Mouse (Mus musculus) lung, postnatal 0 days (tissue): ENCODE results near the gene Ddr1. TPM values are rescaled to one million over a fixed set of nuclear protein-coding genes. Genes with fewer than 3 reads are reported as not detected.
A peak's percentile ranks its signal among the peaks of the same experiment; 100 is the strongest.
"Not testable (repeated sequence)": the region's sequence is repeated elsewhere in the genome, so short reads cannot be mapped to it uniquely, and the experiment has no call there.

Source experiments
- ATAC-seq: fragments of 200-750 bp; cut with Nextera tagmentation; 2 replicates; pipeline ENCODE4 v1.8.0; 2017; ENCODE audit warnings: moderate library complexity
- DNase-seq: peaks from one replicate; pipeline ENCODE4 v3.0.0-alpha.2; 2016; ENCODE audit warnings: low spot score
- H3K27ac ChIP-seq: fragments of 300-500 bp; sonication (generic); 2 replicates; pipeline ENCODE4 v1.5.1; 2014; ENCODE audit warnings: antibody characterized with exemption, mild to moderate bottlenecking, low read length, mixed read lengths
- H3K27me3 ChIP-seq: fragments of 300-500 bp; sonication (generic); replicated peaks from 2 replicates; pipeline ENCODE4 v1.6.1; 2014; ENCODE audit warnings: low read length, mixed read lengths; ENCODE audit not compliant: insufficient read depth
- H3K36me3 ChIP-seq: fragments of 300-500 bp; sonication (generic); 2 replicates; pipeline ENCODE4 v1.6.1; 2014; ENCODE audit warnings: low read length, mixed read lengths; ENCODE audit not compliant: insufficient read depth
- H3K4me1 ChIP-seq: fragments of 300-500 bp; sonication (generic); 2 replicates; pipeline ENCODE4 v1.6.1; 2014; ENCODE audit warnings: antibody characterized with exemption, low read depth, low read length, mixed read lengths; ENCODE audit not compliant: insufficient read depth
- H3K4me2 ChIP-seq: fragments of 300-500 bp; sonication (generic); replicated peaks from 2 replicates; pipeline ENCODE4 v1.6.1; 2014; ENCODE audit warnings: low read depth, mild to moderate bottlenecking, low read length, moderate library complexity, mixed read lengths
- H3K4me3 ChIP-seq: fragments of 300-500 bp; sonication (generic); 2 replicates; pipeline ENCODE4 v1.5.1; 2014; ENCODE audit warnings: low read depth, low read length
- H3K9ac ChIP-seq: fragments of 300-500 bp; sonication (generic); replicated peaks from 2 replicates; pipeline ENCODE4 v1.6.1; 2014; ENCODE audit warnings: low read depth, mild to moderate bottlenecking
- H3K9me3 ChIP-seq: fragments of 300-500 bp; sonication (generic); 2 replicates; pipeline ENCODE4 v1.6.1; 2016; ENCODE audit warnings: low read length, mixed read lengths
- CTCF ChIP-seq: IDR thresholded peaks from 2 replicates; pipeline ENCODE4 v1.5.1; 2016; ENCODE audit warnings: antibody characterized with exemption, mild to moderate bottlenecking
- EP300 ChIP-seq: IDR thresholded peaks from 2 replicates; pipeline ENCODE4 v1.6.1; 2016; ENCODE audit warnings: antibody characterized with exemption, mild to moderate bottlenecking, control low read depth
- WGBS: fragments of 180-500 bp; shearing (Covaris S2); extraction: QIAGEN DNeasy Blood & Tissue Kit; methylation state at CpG from one replicate; pipeline ENCODE4 v1.1.7; 2014; 5-methylcytosine and 5-hydroxymethylcytosine counted together
- polyA plus RNA-seq: library from polyadenylated mRNA; unstranded; fragments of >200 nt; fragmentation: Nextera tagmentation; extraction: Ambion mirVana; gene quantifications from 2 replicates; pipeline ENCODE4 v1.2.1, GENCODE M21; 2015

Ddr1 gene
- polyA plus RNA-seq, 1 experiment from 2014 or later: 64.2 TPM

DNA sequence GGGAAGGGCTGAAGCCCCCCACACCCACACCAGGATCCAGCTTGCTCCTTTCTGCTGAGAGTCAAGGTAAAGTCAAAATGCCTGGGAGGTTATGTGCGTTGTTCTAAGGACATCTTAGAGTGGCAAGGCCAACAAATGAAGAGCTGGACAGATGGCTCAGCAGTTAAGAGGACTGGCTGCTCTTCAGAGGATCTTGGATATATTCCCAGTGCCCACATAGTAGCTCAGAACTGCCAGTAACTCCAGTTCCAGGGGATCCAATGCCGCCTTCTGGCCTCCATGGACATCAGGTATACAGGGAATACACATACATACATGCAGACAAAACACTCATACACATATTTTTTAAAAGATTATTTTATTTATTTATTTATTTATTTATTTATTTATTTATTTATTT is 29.0 kb upstream of the Ddr1 start:
- 77% methylated on average over 2 of the region's 2 CpGs for WGBS
- H3K4me3 ChIP-seq: no peak overlapping the region
- no peaks in the 10 kb centered on the region for H3K36me3 ChIP-seq
- DNase-seq (no peak), ATAC-seq (no peak)
- H3K27me3 ChIP-seq: no peaks in the 10 kb centered on the region
- no peak overlapping the region for H3K4me2 ChIP-seq
- no peak overlapping the region for H3K27ac ChIP-seq
- H3K4me1 ChIP-seq: no peaks in the 10 kb centered on the region
- no peak overlapping the region for H3K9ac ChIP-seq
- H3K9me3 ChIP-seq: no peaks in the 10 kb centered on the region
- TF ChIP-seq CTCF: no peak
- no peak for TF ChIP-seq EP300

DNA sequence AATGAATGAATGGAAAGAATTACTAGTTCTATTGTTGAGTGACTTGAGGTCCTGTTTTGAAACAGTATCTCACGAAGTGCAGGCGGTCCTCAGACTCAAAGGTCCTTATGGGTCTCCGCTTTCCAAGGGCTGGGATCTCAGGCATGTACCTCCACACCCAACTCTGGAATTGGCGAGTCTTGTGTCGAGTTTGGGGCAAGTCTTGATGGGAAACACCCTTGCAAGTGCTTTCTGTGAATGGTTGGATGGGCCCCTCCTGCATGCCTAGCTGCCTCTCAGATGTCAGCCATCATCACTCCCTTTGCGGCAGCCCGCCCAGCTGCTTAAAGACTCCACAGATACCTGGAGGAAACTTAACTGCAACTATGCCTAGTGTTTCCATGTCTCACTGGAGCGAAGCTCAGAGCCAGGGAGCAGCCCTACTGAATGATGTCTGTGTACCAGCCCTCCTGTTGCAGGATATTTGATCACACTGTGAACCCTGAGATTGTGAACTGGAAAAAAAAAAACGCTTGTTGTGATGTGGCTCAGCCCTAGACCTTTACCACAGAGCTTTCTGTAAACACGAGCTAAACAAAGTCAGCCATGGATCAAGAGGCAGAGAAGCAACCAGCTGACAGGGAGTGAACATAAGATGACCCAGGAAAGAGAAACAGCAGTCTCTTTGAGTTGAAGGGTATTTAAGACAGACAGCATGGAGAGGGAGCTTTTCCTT is 27.2 kb upstream of the Ddr1 start:
- peak; percentile 81 for DNase-seq
- Histone ChIP-seq H3K27ac (0 out of 2 replicates have a peak overlapping the region, but pooled peaks have one; percentile 20), H3K4me2 (no peak overlapping the region), H3K27me3 (no peaks in the 10 kb centered on the region), H3K9me3 (no peaks in the 10 kb centered on the region), H3K4me3 (no peak overlapping the region), H3K4me1 (peaks cover 4% of the 10 kb centered on the region), H3K9ac (no peak overlapping the region), H3K36me3 (no peaks in the 10 kb centered on the region)
- TF ChIP-seq EP300 (peak; percentile 73), CTCF (no peak)
- WGBS: 42% methylated on average over 10 of the region's 10 CpGs
- ATAC-seq: peak; percentile 85

DNA sequence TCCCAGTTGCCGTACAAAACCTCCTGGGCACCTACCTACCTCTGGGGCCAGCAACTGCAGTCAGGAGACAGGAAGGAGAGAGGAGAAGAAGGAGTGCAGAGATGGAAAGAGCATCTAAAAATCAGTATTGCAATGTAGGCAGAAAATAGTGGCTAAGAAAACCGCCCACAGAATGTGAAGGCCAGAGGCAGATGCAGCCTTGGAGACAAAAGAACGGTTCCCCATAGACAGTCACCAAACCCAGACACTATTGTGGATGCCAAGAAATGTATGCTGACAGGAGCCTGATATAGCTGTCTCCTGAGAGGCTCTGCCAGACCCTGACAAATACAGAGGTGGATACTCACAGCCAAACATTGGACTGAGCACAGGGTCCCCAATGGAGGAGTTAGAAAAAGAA is 25.7 kb upstream of the Ddr1 start:
- H3K9me3 ChIP-seq, H3K4me2 ChIP-seq, H3K27ac ChIP-seq, H3K36me3 ChIP-seq, DNase-seq, H3K27me3 ChIP-seq, H3K9ac ChIP-seq, ATAC-seq, H3K4me1 ChIP-seq, H3K4me3 ChIP-seq: not testable (repeated sequence)
- WGBS: 81% methylated on average over 3 of the region's 3 CpGs

DNA sequence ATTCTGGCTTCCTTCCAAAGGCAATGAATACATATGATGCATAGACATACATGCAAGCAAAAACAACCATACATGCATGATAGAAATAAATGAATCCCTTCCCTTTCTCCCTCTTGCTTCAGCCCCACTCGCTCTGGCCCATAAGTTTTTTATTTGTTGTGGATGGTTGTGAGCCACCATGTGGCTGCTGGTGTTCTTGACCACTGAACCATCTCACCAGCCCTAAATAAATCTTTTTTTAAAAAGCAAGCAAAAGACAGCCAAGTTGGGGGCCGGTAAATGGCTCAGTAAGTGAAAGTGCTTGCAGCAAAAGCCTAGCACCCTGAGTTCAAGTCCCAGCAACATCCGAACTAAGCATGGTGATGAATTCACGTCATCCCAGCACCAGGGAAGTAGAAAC is 24.4 kb upstream of the Ddr1 start:
- Histone ChIP-seq H3K27me3 (no peaks in the 10 kb centered on the region), H3K9ac (no peak overlapping the region), H3K27ac (no peak overlapping the region), H3K4me3 (no peak overlapping the region), H3K4me2 (no peak overlapping the region), H3K9me3 (no peaks in the 10 kb centered on the region), H3K4me1 (peaks cover 4% of the 10 kb centered on the region), H3K36me3 (no peaks in the 10 kb centered on the region)
- ATAC-seq (no peak), DNase-seq (no peak)
- 87% methylated on average over 4 of the region's 4 CpGs for WGBS
- TF ChIP-seq EP300 (no peak), CTCF (no peak)

DNA sequence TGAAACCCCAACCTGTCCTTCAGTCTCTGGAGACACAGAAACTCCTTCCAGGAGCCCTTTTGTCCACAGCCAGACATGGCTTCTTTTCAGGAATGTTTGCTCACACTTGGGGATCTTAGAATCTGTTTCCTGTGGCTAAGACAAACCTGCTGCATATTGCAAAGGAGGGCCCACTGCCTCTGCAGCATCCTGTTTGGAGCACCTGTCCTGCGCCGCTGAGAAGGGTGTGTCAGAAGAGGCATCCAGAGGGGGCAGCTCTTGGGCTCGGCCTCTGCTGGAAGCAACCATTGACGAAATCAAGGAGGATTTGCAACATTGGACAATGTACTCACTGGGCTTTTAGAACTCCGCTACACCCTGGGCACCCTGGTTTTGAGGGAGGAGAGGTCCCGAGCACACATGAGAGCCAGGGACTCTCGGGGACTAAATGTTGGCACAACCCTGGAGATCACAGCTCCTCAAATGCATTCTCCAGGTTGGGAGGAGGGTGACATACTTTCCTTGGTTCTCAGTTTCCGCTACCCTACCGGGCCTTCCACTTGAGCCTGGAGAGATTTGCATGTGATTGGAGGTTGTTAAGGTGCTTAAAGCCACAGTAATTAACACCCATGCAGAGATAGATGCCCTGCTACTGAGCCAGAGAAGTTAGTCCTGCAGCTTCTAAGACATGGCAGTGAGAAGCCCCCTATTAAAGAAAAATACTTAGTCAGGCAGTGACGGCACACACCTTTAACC is 23.2 kb upstream of the Ddr1 start:
- H3K9me3 ChIP-seq: no peaks in the 10 kb centered on the region
- no peaks in the 10 kb centered on the region for H3K36me3 ChIP-seq
- H3K4me3 ChIP-seq: no peak overlapping the region
- H3K9ac ChIP-seq: no peak overlapping the region
- peaks cover 4% of the 10 kb centered on the region for H3K4me1 ChIP-seq
- DNase-seq (no peak), ATAC-seq (no peak)
- TF ChIP-seq EP300 (no peak), CTCF (no peak)
- no peak overlapping the region for H3K4me2 ChIP-seq
- no peak overlapping the region for H3K27ac ChIP-seq
- WGBS: 41% methylated on average over 10 of the region's 10 CpGs
- no peaks in the 10 kb centered on the region for H3K27me3 ChIP-seq

DNA sequence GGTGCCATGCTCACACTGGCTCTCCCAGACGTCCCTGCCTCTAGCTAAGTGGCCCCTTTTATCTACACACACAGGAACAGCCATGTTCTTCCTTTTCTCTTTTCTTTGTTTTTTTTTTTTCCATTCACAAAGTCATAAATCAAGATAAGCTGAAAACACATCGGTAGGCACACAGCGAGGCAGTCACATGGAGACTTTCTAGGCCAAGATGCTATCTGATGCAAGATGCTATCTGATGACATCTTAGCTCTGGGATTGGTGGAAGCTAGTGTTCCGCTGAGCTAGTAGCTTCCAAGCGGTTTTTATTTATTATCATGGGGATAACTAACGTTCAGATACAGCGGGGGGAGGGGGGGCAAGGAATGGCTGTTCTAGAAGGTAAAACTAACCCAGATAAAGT is 22.6 kb upstream of the Ddr1 start:
- H3K9ac ChIP-seq: no peak overlapping the region
- H3K4me1 ChIP-seq: peaks cover 4% of the 10 kb centered on the region
- no peak overlapping the region for H3K4me2 ChIP-seq
- no peak overlapping the region for H3K4me3 ChIP-seq
- 31% methylated on average over 7 of the region's 7 CpGs for WGBS
- TF ChIP-seq EP300 (no peak), CTCF (no peak)
- H3K27me3 ChIP-seq: no peaks in the 10 kb centered on the region
- no peak overlapping the region for H3K27ac ChIP-seq
- no peaks in the 10 kb centered on the region for H3K9me3 ChIP-seq
- no peaks in the 10 kb centered on the region for H3K36me3 ChIP-seq
- ATAC-seq (no peak), DNase-seq (no peak)
